Mouse (Mus musculus) urinary bladder, postnatal 10 days (tissue): ENCODE data around the gene 9530003J23Rik.
A peak's percentile ranks its signal among the peaks of the same experiment; 100 is the strongest.
"Not testable (repeated sequence)": the region's sequence is repeated elsewhere in the genome, so short reads cannot be mapped to it uniquely, and the experiment has no call there.

Source experiments
- DNase-seq: peaks from one replicate; pipeline ENCODE4 v3.0.0; 2022; ENCODE audit warnings: low spot score

Gene 9530003J23Rik

DNA sequence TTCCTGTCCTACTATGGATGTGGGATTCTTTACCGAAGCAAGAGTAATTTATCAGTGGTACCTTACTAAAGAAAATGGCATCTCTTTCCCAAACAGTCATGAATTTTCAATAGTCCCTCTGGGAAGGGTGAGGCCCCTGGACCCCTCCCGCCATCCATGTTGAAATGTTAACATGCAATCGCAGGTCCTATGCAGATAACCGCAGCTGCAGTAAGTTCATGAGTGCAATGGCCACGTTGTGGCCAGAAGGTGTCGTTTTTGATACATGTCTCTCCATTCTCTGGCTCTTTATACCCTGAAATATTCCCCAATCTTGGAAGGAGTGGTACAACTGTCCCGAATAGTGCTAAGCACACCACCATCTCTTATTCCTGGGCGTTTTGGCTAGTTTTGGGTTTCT lies 13.4 kb downstream of the 9530003J23Rik start:
- no peak for DNase-seq

GRCm38 (mm10) chr10:117224102-117224990 lies 14.2 kb downstream of the 9530003J23Rik start, which contains the start of gene Yeats4:
Yeats4 (minus strand) TSS chr10:117224507.
- peak; percentile 81 for DNase-seq

- no peak for DNase-seq
Observed at GRCm38 (mm10) chr10:117223758-117224101, 14.8 kb downstream of the 9530003J23Rik start.

- DNase-seq: no peak
Observed at GRCm38 (mm10) chr10:117222821-117223220, 15.7 kb downstream of the 9530003J23Rik start.

- DNase-seq: no peak
Observed at GRCm38 (mm10) chr10:117218351-117218750, 20.2 kb downstream of the 9530003J23Rik start.

DNA sequence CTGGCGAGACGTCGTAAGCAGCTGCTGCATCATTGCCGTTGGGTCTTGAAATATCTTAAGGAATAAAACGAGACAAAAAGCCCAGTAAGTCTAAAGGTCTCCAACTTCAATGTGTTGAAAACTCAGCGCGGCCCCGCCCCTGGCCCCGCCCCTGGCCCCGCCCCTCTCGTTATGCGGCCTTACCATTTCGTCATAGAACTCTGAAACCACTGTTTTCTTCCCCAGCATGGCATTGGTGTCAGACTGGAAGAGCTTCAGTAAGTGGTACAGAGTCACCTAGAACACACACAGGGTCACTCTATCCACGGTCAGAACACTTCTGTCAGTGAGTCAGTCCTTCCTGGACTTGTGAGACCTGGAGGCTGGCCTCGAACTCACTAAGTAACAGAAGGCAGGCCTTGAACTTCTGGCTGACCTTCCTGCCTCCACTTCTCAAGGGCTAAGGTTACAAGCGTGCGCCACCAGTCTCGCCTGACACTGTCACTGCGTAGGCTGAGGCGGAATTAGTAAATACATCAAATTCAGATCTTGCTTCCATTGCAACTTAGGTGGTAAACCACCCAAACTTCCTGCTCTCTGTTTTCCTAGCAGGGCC lies 21.2 kb downstream of the 9530003J23Rik start:
- no peak for DNase-seq

GRCm38 (mm10) chr10:117216793-117217192 lies 21.7 kb downstream of the 9530003J23Rik start:
- DNase-seq: no peak

GRCm38 (mm10) chr10:117216132-117216495 lies 22.4 kb downstream of the 9530003J23Rik start:
- no peak for DNase-seq

GRCm38 (mm10) chr10:117215409-117216131 lies 22.9 kb downstream of the 9530003J23Rik start:
- DNase-seq: no peak

- no peak for DNase-seq
Observed at GRCm38 (mm10) chr10:117211023-117211422, 27.5 kb downstream of the 9530003J23Rik start.

GRCm38 (mm10) chr10:117209469-117209938 lies 29.0 kb downstream of the 9530003J23Rik start:
- no peak for DNase-seq

DNA sequence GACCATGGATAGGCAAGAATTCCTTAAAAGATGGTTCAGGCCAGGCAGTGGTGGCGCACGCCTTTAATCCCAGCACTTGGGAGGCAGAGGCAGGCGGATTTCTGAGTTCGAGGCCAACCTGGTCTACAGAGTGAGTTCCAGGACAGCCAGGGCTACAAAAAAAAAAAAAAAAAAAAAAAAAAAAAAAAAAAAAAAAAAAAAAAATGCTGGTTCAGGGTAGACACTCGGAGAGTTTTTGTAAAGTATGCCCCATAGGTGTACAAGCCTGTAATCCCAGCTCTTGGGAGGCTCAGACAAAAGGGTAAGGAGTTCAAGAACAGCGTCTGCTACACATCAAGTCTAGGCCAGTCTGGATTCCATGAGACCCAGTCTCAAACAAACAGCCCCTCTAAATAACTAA lies 29.7 kb downstream of the 9530003J23Rik start:
- DNase-seq: not testable (repeated sequence)

- DNase-seq: no peak
Observed at GRCm38 (mm10) chr10:117208221-117208620, 30.3 kb downstream of the 9530003J23Rik start.

DNA sequence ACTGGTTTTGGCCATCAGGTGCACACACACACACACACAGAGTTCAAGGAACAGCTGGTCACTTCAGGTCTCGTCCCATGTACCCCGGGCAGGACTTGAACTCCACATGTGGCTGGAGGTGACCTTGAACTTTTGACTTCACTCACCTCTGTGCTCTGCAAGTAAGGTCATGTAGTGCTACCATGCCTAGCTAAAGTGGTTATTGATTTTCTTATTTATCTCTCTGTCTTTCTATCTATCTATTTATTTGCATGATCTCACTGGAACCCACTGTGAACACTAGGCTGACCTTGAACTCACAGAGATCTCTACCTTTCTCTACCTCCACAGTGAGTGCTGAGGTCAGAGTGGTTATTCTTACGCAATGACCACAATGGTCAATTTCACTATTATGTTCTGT lies 32.4 kb downstream of the 9530003J23Rik start:
- no peak for DNase-seq

- no peak for DNase-seq
Observed at GRCm38 (mm10) chr10:117203558-117203981, 34.9 kb downstream of the 9530003J23Rik start.

GRCm38 (mm10) chr10:117202981-117203557 lies 35.4 kb downstream of the 9530003J23Rik start:
- DNase-seq: no peak

DNA sequence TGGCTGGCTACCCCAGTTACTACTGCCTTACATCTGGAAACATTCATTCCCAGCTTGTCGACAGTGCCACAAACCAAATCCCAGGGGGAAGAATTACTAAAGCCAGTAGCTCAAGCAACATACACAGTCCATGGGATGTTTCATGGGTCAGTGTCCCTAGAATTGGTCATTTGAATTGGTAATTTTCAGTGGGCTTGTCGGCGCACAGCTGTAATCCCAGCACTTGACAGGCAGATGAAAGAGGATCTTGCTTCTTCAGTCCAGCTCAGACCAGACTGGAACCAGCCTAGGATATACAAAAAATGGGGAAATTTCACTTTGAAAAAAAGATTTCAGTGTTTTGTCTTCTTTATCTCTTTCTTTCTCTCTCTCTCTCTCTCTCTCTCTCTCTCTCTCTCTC lies 38.8 kb downstream of the 9530003J23Rik start:
- no peak for DNase-seq

- no peak for DNase-seq
Observed at GRCm38 (mm10) chr10:117196696-117197095, 41.8 kb downstream of the 9530003J23Rik start.

- no peak for DNase-seq
Observed at GRCm38 (mm10) chr10:117195748-117196147, 42.8 kb downstream of the 9530003J23Rik start.

GRCm38 (mm10) chr10:117195005-117195404 lies 43.5 kb downstream of the 9530003J23Rik start:
- DNase-seq: no peak

- DNase-seq: no peak
Observed at GRCm38 (mm10) chr10:117193364-117193763, 45.1 kb downstream of the 9530003J23Rik start.

- no peak for DNase-seq
Observed at GRCm38 (mm10) chr10:117185399-117186089, 53.0 kb downstream of the 9530003J23Rik start.
